Mouse (Mus musculus) cerebellum, postnatal 36 days (tissue): ENCODE results near the gene Fam204a.

ENCODE experiments used
- DNase-seq, 2 experiments: peaks; one replicate each; pipeline ENCODE4 v3.0.0; 2021 to 2022; ENCODE audit warnings: mixed read lengths in 2 of 2

Fam204a gene

DNA sequence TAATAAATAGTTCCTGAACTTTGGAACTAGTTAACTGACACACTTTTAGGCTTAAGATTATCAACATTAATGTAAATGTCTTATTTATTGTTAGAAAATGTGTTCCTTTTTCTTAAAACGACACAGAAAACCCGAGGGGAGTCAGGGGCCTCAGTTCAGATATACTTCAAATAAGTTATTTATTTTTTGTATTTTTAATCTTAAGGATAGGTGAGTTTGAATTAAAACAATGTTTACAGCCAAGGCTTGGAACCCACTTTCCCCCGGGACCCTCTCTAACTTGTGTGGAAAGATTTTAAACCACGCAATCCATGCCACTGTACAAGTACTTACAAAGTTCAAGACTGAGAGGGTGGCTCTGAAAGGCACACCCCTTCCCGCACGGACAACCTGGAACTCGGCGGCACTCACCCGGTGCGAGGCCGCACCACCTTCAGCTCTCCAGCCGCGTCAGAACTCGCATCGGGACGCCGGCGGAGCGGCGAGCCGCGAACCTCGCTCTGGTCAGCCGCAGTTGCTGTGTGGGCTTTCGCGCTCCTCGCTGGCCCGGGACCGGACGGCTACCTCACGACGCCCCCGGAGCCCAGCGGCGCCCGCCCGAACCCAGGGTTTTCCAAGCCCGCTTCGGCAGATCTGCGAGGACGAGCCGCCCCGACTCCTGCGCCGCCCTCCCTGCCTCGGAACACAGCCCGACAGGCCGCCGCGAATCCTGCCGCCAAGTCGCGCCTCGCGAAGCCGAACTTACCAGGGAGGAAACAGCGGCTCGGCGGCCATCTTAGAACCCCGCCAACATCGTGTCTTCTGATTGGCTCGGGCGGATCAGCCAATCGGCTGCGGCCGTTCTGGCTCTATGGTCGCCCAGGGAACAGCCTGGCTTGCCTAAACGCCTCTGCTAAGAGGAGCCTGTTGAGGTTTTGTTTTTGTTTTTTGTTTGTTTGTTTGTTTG is at the start of gene Fam204a:
Fam204a (minus strand) TSS at position 803 of the 946 bp plus-strand sequence.
- peak; percentile 94 to 99 for DNase-seq

DNA sequence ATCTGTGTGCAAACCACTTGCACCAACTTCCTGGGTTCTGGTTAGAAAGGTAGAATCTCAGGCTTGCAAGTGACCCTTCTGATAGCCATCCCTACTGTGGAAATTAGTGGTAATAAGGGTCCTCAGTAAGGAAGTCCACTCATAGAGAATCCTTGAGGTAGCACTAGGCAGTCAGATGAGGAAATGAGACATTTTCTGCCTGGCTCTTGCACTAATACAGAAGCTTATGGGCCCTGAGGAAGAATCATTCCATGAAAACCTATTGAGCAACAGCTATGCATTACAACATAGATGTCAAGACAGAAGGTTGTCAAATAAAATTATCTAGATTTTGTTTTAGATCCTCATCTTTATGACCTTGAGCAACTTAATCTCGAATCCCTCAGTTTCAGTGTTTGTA is 39.3 kb upstream of the Fam204a start:
- DNase-seq: no peak

DNA sequence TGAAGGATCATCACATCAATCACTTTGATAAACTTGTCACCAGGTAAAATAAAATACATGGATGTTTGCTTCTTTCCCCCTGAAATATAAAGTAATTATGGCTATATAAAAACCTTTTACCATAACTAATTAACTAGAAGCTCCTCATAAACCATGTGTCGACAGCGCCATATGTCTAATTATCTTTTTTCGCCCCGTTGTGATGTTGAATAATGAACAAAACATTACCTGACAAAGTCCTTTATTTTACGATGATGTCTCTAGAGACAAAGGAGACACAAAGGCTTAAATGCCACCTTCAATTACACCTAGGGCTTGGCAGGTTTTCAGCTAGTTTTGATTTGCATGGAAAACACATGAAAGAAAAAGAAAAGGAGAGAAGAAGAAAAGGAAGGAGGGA is 34.2 kb upstream of the Fam204a start:
- no peak for DNase-seq

DNA sequence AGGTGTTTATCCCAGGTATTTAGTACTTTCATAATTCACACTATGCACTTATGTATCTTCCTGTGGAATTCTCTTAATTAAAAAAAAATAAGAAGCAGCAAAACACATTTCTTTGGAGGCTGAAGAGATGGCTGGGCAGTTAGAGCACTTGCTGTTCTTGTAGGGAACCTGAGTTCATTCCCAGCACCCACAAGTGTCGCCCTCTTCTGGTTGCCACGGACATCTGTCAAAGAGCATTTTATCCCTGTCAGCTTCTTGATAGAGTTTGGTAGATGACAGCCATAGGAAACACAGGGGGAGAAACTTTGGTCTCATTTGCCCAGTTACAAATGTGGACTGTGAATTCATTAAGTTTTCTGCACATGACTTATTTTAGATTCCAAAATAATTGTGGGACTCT is 25.5 kb upstream of the Fam204a start:
- DNase-seq: no peak

GRCm38 (mm10) chr19:60251197-60251596 is 24.7 kb upstream of the Fam204a start:
- DNase-seq: no peak

GRCm38 (mm10) chr19:60245250-60245649 is 18.7 kb upstream of the Fam204a start:
- no peak for DNase-seq

DNA sequence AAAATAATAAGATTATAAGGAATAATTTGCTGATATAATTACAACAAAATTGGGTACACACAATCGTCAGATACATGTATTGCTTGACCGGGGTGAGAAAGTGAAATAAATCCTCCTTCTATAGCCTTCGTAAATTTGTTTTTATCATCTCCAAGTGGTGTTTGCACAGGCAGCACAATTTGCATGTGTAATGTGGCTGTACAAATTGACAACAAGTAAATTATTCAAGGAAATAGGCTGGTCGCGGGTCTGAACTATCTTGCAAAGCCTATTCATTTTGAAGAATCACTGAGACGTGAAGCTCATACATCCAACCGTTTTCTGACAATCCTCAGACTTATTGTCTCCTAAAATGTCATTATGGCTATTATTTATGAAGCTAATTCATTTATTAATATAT is 16.1 kb upstream of the Fam204a start:
- no peak for DNase-seq

DNA sequence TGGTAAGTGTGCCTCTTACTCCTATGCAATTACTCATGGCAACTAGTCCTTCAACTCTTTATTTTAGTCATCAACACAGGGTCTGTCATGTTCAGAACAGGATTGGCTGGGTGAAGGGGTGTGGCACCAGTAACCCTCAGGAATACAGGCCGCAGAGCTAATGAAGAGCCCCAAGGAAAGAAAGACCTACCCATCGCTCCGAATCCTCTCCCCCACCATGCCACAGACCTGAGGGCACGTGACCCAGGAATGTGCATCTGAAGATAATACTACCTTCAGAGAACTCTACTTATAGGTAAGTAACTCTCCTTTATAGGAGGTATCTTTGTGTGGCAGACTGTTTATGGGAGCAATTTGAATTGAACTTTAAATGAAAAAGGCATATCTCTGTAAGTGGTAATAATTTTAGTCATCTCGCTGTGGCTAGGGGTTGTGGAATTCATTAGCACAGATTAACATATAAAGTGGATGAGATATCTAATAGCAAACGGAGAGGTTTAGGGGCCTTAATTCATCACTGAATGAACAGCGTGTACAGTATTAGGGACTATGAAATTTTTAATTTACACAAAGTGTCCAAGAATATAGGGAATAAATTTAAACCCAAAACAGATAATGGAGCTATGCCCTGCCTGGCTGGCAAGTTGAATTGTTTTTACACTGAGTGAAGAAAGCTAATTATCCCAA is 15.6 kb upstream of the Fam204a start:
- no peak for DNase-seq

DNA sequence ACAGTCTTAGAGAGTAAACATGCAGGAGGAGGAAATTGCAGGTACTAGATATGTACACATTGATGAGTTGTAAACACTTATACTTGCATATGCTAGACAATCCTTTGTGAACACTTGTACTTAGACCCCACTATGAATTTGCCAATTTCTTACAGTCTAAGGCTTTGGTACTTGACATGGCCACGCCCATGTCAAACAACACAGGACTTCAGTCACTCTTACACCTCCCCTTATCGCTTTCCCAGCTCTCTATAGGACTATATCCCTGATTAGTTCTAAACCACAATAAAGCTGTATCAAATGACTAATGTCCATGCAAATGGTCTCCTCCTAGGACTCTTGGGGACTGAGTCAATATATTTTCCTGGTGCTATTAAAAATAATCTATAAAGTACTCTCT is 5.0 kb upstream of the Fam204a start:
- DNase-seq: no peak

DNA sequence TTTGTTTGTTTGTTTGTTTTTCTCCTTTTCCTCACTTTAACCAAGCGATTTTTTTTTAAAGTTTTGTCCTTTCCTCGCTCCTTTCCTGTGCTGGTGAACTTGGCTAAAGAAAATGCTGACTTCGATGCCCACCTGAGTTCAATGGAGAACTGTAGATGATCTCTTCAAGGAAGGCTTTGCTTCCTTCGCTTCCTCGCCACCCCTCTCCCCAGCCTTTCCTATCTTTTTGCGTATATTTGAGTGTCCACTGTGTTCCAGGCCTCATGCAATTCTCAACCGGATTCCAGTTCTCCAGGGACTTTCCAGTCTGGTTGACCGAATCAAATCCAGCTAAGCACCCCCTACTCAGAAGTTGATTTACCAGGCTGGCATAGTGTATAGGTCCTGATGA is 339 bp upstream of the Fam204a start:
- peak in 1 of 2 experiments; percentile 22 for DNase-seq

DNA sequence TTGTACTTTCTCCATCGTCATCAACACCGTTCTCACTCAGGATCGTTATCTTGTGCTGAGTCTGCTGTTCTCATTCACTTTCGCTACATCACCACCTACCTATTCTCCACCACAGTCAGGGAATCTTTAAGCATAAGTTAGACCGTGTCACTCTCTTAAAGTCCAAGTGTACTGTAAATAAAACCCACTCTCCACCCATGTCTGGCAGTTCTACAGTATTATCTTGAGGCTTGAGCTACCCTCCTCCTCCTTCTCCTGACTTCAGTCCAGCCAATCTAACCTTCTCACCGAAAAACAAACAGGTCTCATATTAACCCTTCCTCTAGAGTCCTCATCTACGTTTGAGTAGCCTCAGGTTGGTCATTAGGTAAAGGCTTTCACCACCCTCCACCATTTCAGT is 7.1 kb downstream of the Fam204a start:
- no peak for DNase-seq

- no peak for DNase-seq
These were observed 8.5 kb downstream of the Fam204a start for GRCm38 (mm10) chr19:60217985-60218384.

DNA sequence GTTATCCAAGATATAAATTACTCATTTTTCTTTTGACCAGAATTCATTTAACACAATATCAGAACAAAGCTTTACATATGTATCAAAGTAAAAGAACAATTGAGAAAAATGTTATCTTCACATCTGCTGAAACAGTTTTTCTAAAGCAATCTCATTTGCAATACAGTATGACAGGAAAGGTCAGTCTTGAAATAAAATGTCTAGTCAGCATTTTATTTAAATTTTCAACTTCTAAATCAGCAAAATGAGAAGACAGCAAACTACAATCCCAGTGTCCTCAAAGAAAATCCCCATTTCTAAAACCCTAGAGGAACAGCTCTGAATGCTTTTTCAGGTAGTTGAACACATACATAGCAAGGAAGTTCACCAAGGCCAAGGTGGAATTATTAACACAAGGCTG is 18.3 kb downstream of the Fam204a start:
- DNase-seq: no peak

GRCm38 (mm10) chr19:60204176-60204575 is 22.3 kb downstream of the Fam204a start:
- no peak for DNase-seq

DNA sequence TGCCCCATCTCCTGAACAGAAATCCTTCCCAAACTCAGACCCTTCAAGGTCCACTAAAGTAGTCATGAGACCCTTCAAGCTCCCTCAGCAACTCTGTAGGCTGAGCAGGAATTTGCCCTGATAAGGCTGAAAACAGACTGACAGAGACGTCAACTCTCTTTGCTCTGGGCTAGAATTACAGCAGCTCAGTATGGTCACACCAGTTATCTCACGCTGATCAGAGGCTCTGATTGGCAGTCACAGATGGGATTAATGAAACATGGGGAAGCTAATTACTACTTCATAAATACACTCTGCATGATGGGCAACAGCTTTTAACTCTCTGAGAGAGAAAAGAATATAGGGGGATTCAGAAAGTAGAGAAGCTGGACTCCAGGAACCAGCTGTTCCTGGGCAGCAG is 26.2 kb downstream of the Fam204a start:
- no peak for DNase-seq

- DNase-seq: no peak
These were observed 27.3 kb downstream of the Fam204a start for GRCm38 (mm10) chr19:60199152-60199551.

DNA sequence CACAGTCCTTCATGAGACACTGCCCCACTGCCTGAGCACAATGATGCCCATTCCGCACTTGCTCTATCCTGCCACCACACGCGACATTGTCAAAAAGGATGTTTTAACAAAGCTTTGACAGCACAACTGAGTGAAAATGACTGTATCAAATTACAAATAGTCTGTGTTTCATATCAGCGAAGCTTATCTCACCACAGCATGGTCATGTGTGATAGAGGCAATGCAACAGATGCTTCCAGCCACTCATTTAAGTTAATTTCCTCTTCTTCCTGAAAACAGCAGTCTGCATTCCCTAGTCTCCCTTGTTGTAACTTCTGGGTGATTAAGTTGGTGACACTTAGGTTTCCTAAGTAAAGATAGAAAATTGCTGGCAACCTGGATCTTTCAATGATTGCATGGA is 33.7 kb downstream of the Fam204a start:
- no peak for DNase-seq

GRCm38 (mm10) chr19:60189206-60189605 is 37.3 kb downstream of the Fam204a start:
- DNase-seq: no peak

GRCm38 (mm10) chr19:60182901-60183300 is 43.6 kb downstream of the Fam204a start:
- no peak for DNase-seq

DNA sequence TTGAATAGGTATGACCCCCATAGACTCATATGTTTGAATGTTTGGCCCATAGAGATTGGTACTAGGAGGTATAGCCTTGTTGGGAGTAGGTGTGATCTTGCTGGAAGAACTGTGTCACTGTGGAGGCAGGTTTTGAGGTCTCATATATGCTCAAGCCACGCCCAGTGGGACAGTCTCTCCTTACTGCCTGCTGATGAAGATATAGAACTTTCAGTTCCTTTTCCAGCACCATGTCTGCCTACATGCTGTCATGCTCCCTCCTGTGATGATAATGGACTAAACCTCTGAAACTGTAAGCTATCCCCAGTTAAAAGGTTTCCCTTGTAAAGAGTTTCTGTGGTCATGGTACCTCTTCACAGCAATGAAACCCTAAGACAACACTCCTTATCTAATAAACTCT is 44.3 kb downstream of the Fam204a start:
- DNase-seq: no peak

GRCm38 (mm10) chr19:60178771-60179563 is 47.5 kb downstream of the Fam204a start:
- no peak for DNase-seq

GRCm38 (mm10) chr19:60165417-60165816 is 61.1 kb downstream of the Fam204a start:
- DNase-seq: no peak

GRCm38 (mm10) chr19:60160611-60161274 is 65.8 kb downstream of the Fam204a start:
- DNase-seq: no peak
